8 mouse cellular contexts compared by ENCODE assay signal in genomic region chr11:78551059-78551398, GRCm38 (mm10). TPM values are rescaled to one million over a fixed set of nuclear protein-coding genes. Genes with fewer than 3 reads are reported as not detected.
DNase-seq lines count a peak whose midpoint lies in the region; ATAC-seq lines count a peak whose summit lies in the region.

No protein-coding gene starts in this region.

- no peaks in the 10 kb centered on the region for H3K36me3 ChIP-seq in kidney, embryonic 15.5 days
- H3K36me3 ChIP-seq in hindbrain, embryonic 15.5 days, result no peaks in the 10 kb centered on the region
- no peaks in the 10 kb centered on the region for H3K36me3 ChIP-seq in midbrain, embryonic 16.5 days (ENCODE audit: control insufficient read depth, insufficient read depth, low read length)

- H3K27ac ChIP-seq in kidney, embryonic 15.5 days, result peak overlapping the region; percentile 90
- H3K27ac ChIP-seq in hindbrain, embryonic 15.5 days (replicated peaks), result peak overlapping the region; percentile 89
- H3K27ac ChIP-seq in midbrain, embryonic 16.5 days (ENCODE audit: low read length), result peak overlapping the region; percentile 92

- H3K9ac ChIP-seq in kidney, embryonic 15.5 days, result peak overlapping the region; percentile 55; the same call in 1 of the 2 replicates
- 0 out of 2 replicates have a peak overlapping the region, but pooled peaks have one; percentile 40 for H3K9ac ChIP-seq in hindbrain, embryonic 15.5 days
- peak overlapping the region; percentile 76 for H3K9ac ChIP-seq in midbrain, embryonic 16.5 days (ENCODE audit: low read depth, low read length)

- peaks cover 26% of the 10 kb centered on the region for H3K4me1 ChIP-seq in kidney, embryonic 15.5 days
- H3K4me1 ChIP-seq in hindbrain, embryonic 15.5 days (replicated peaks), result peaks cover 22% of the 10 kb centered on the region
- H3K4me1 ChIP-seq in midbrain, embryonic 16.5 days (ENCODE audit: control insufficient read depth, insufficient read depth, low read length), result peaks cover 16% of the 10 kb centered on the region

- ATAC-seq in kidney, embryonic 15.5 days (replicated peaks; ENCODE audit: low FRiP score), result peak; percentile 43; the same call in 1 of the 2 replicates
- ATAC-seq in hindbrain, embryonic 15.5 days (ENCODE audit: low FRiP score, low read depth), result peak; percentile 49
- peak; percentile 49 for ATAC-seq in midbrain, embryonic 16.5 days

- DNase-seq in kidney, postnatal 4 days, result no peak
- DNase-seq in c-Kit-negative CD71-positive TER-119-positive erythroid progenitor cells, embryonic 14.5 days (ENCODE audit: low read depth, low spot score), result peak; percentile 8
- no peak for DNase-seq in thymus, postnatal 36 days
- DNase-seq in cerebellum, postnatal 4 days (ENCODE audit: low spot score in 2 of 2), result no peak
- DNase-seq in retina, embryonic 14.5 days (ENCODE audit: low spot score), result no peak

- H3K4me3 ChIP-seq in kidney, embryonic 15.5 days (replicated peaks), result peak overlapping the region; percentile 71
- peak overlapping the region; percentile 78 for H3K4me3 ChIP-seq in hindbrain, embryonic 15.5 days
- peak overlapping the region; percentile 53 for H3K4me3 ChIP-seq in midbrain, embryonic 16.5 days (ENCODE audit: low read depth, low read length)

- H3K27me3 ChIP-seq in kidney, embryonic 15.5 days, result no peaks in the 10 kb centered on the region
- no peaks in the 10 kb centered on the region for H3K27me3 ChIP-seq in hindbrain, embryonic 15.5 days
- no peaks in the 10 kb centered on the region for H3K27me3 ChIP-seq in midbrain, embryonic 16.5 days (ENCODE audit: control insufficient read depth, insufficient read depth, low read depth, low read length)

- H3K4me2 ChIP-seq in kidney, embryonic 15.5 days, result peak overlapping the region; percentile 82
- peak overlapping the region; percentile 87 for H3K4me2 ChIP-seq in hindbrain, embryonic 15.5 days
- H3K4me2 ChIP-seq in midbrain, embryonic 16.5 days (ENCODE audit: low read length), result peak overlapping the region; percentile 84

- 31% methylated on average over 6 of the region's 6 CpGs for WGBS in kidney, embryonic 15.5 days
- whole genome bisulfite sequencing in hindbrain, embryonic 15.5 days, result 38% methylated on average over 6 of the region's 6 CpGs
- 33% methylated on average over 6 of the region's 6 CpGs for WGBS in midbrain, embryonic 16.5 days

- H3K9me3 ChIP-seq in kidney, embryonic 15.5 days (replicated peaks), result no peaks in the 10 kb centered on the region
- no peaks in the 10 kb centered on the region for H3K9me3 ChIP-seq in hindbrain, embryonic 15.5 days
- no peaks in the 10 kb centered on the region for H3K9me3 ChIP-seq in midbrain, embryonic 16.5 days (replicated peaks; ENCODE audit: control insufficient read depth, low read length, poor library complexity, severe bottlenecking)

RNA-seq across cellular contexts. Expression of gene Tmem97, which starts 0.5 kb away (rescaled TPM):
- polyA plus RNA-seq in kidney, embryonic 15.5 days (2015; fragmentation: Nextera tagmentation; extraction: Ambion mirVana), result 80.4 and 82.3 TPM in 2 replicates
- 44.5 and 45.7 TPM in 2 replicates for polyA plus RNA-seq in hindbrain, embryonic 15.5 days (2015; fragmentation: Nextera tagmentation; extraction: Ambion mirVana)
- 33.8 and 41.7 TPM in 2 replicates for polyA plus RNA-seq in midbrain, embryonic 16.5 days (2015; fragmentation: Nextera tagmentation; extraction: Ambion mirVana)

RNA-seq across cellular contexts. Expression of gene Ift20, which starts 14.9 kb away (rescaled TPM):
- 134 and 145 TPM in 2 replicates for polyA plus RNA-seq in kidney, embryonic 15.5 days (2015; fragmentation: Nextera tagmentation; extraction: Ambion mirVana)
- 121 and 125 TPM in 2 replicates for polyA plus RNA-seq in hindbrain, embryonic 15.5 days (2015; fragmentation: Nextera tagmentation; extraction: Ambion mirVana)
- polyA plus RNA-seq in midbrain, embryonic 16.5 days (2015; fragmentation: Nextera tagmentation; extraction: Ambion mirVana), result 130 and 137 TPM in 2 replicates

RNA-seq across cellular contexts. Expression of gene Tnfaip1, which starts 14.9 kb away (rescaled TPM):
- polyA plus RNA-seq in kidney, embryonic 15.5 days (2015; fragmentation: Nextera tagmentation; extraction: Ambion mirVana), result 81.8 and 88.2 TPM in 2 replicates
- 63.0 and 64.6 TPM in 2 replicates for polyA plus RNA-seq in hindbrain, embryonic 15.5 days (2015; fragmentation: Nextera tagmentation; extraction: Ambion mirVana)
- polyA plus RNA-seq in midbrain, embryonic 16.5 days (2015; fragmentation: Nextera tagmentation; extraction: Ambion mirVana), result 67.7 and 68.8 TPM in 2 replicates

RNA-seq across cellular contexts. Expression of gene Poldip2, which starts 39.0 kb away (rescaled TPM):
- 169 and 171 TPM in 2 replicates for polyA plus RNA-seq in kidney, embryonic 15.5 days (2015; fragmentation: Nextera tagmentation; extraction: Ambion mirVana)
- 181 and 189 TPM in 2 replicates for polyA plus RNA-seq in hindbrain, embryonic 15.5 days (2015; fragmentation: Nextera tagmentation; extraction: Ambion mirVana)
- polyA plus RNA-seq in midbrain, embryonic 16.5 days (2015; fragmentation: Nextera tagmentation; extraction: Ambion mirVana), result 176 and 184 TPM in 2 replicates

RNA-seq across cellular contexts. Expression of gene Tmem199, which starts 39.1 kb away (rescaled TPM):
- 56.7 and 57.1 TPM in 2 replicates for polyA plus RNA-seq in kidney, embryonic 15.5 days (2015; fragmentation: Nextera tagmentation; extraction: Ambion mirVana)
- 88.0 and 91.8 TPM in 2 replicates for polyA plus RNA-seq in hindbrain, embryonic 15.5 days (2015; fragmentation: Nextera tagmentation; extraction: Ambion mirVana)
- 95.5 and 96.6 TPM in 2 replicates for polyA plus RNA-seq in midbrain, embryonic 16.5 days (2015; fragmentation: Nextera tagmentation; extraction: Ambion mirVana)
